Mouse (Mus musculus) lung, postnatal 0 days (tissue): ENCODE results near the gene Dscaml1. TPM values are rescaled to one million over a fixed set of nuclear protein-coding genes. Genes with fewer than 3 reads are reported as not detected.

ENCODE experiments used
- ATAC-seq: fragments of 200-750 bp; cut with Nextera tagmentation; 2 replicates; pipeline ENCODE4 v1.8.0; 2017; ENCODE audit warnings: moderate library complexity
- DNase-seq: peaks from one replicate; pipeline ENCODE4 v3.0.0-alpha.2; 2016; ENCODE audit warnings: low spot score
- H3K27ac ChIP-seq: fragments of 300-500 bp; sonication (generic); 2 replicates; pipeline ENCODE4 v1.5.1; 2014; ENCODE audit warnings: antibody characterized with exemption, mild to moderate bottlenecking, low read length, mixed read lengths
- H3K27me3 ChIP-seq: fragments of 300-500 bp; sonication (generic); replicated peaks from 2 replicates; pipeline ENCODE4 v1.6.1; 2014; ENCODE audit warnings: low read length, mixed read lengths; ENCODE audit not compliant: insufficient read depth
- H3K36me3 ChIP-seq: fragments of 300-500 bp; sonication (generic); 2 replicates; pipeline ENCODE4 v1.6.1; 2014; ENCODE audit warnings: low read length, mixed read lengths; ENCODE audit not compliant: insufficient read depth
- H3K4me1 ChIP-seq: fragments of 300-500 bp; sonication (generic); 2 replicates; pipeline ENCODE4 v1.6.1; 2014; ENCODE audit warnings: antibody characterized with exemption, low read depth, low read length, mixed read lengths; ENCODE audit not compliant: insufficient read depth
- H3K4me2 ChIP-seq: fragments of 300-500 bp; sonication (generic); replicated peaks from 2 replicates; pipeline ENCODE4 v1.6.1; 2014; ENCODE audit warnings: low read depth, mild to moderate bottlenecking, low read length, moderate library complexity, mixed read lengths
- H3K4me3 ChIP-seq: fragments of 300-500 bp; sonication (generic); 2 replicates; pipeline ENCODE4 v1.5.1; 2014; ENCODE audit warnings: low read depth, low read length
- H3K9ac ChIP-seq: fragments of 300-500 bp; sonication (generic); replicated peaks from 2 replicates; pipeline ENCODE4 v1.6.1; 2014; ENCODE audit warnings: low read depth, mild to moderate bottlenecking
- H3K9me3 ChIP-seq: fragments of 300-500 bp; sonication (generic); 2 replicates; pipeline ENCODE4 v1.6.1; 2016; ENCODE audit warnings: low read length, mixed read lengths
- CTCF ChIP-seq: IDR thresholded peaks from 2 replicates; pipeline ENCODE4 v1.5.1; 2016; ENCODE audit warnings: antibody characterized with exemption, mild to moderate bottlenecking
- EP300 ChIP-seq: IDR thresholded peaks from 2 replicates; pipeline ENCODE4 v1.6.1; 2016; ENCODE audit warnings: antibody characterized with exemption, mild to moderate bottlenecking, control low read depth
- WGBS: fragments of 180-500 bp; shearing (Covaris S2); extraction: QIAGEN DNeasy Blood & Tissue Kit; methylation state at CpG from one replicate; pipeline ENCODE4 v1.1.7; 2014; 5-methylcytosine and 5-hydroxymethylcytosine counted together
- polyA plus RNA-seq: library from polyadenylated mRNA; unstranded; fragments of >200 nt; fragmentation: Nextera tagmentation; extraction: Ambion mirVana; gene quantifications from 2 replicates; pipeline ENCODE4 v1.2.1, GENCODE M21; 2015

Dscaml1 gene
- polyA plus RNA-seq, 1 experiment from 2014 or later, result 0.16 TPM

GRCm38 (mm10) chr9:45608097-45609031 lies 181.9 kb downstream of the Dscaml1 start:
- no peak for ATAC-seq
- Histone ChIP-seq H3K36me3 (no peaks in the 10 kb centered on the region), H3K4me1 (no peaks in the 10 kb centered on the region), H3K9ac (no peak overlapping the region), H3K4me2 (no peak overlapping the region), H3K9me3 (no peaks in the 10 kb centered on the region), H3K27ac (no peak overlapping the region), H3K4me3 (no peak overlapping the region), H3K27me3 (no peaks in the 10 kb centered on the region)
- no peak for DNase-seq
- WGBS, result 36% methylated on average over 13 of the region's 13 CpGs
- TF ChIP-seq CTCF, result no peak
- TF ChIP-seq EP300, result no peak

DNA sequence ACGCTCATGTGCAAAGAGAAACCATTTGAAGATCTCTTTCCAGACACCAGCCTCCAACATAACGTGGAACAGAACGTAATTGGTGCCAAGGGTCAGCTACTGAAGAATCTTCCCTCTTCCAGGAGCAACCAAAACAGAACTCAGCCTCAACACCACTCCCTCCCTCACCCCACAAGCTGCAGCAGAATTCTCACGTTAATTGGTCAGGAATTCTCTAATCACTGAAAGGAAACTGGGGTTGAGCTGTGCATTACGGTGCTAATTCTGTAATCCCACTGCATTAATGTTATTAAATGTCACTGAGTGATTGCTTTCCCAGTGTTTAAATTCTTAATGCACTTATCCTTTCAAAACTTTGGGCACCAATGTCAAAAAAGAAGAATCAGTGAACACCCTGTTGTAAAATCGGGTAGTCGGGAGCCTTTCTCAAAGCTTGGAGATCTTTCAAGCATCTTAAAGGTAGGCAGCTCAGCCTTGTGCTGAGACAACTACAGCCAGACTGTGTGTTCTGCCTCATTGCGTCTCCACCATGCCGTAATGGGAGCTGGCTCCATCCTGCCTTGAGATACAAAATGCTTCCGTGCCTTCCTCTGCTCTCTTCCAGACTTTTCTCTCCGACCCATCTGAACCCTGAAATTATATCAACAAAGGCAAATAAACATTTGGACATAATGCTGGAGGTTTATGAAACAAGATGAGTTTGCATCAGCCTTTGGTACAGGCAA lies 184.1 kb downstream of the Dscaml1 start:
- Histone ChIP-seq H3K4me3 (no peak overlapping the region), H3K36me3 (no peaks in the 10 kb centered on the region), H3K27me3 (no peaks in the 10 kb centered on the region), H3K27ac (no peak overlapping the region), H3K4me1 (no peaks in the 10 kb centered on the region), H3K4me2 (no peak overlapping the region), H3K9ac (no peak overlapping the region), H3K9me3 (no peaks in the 10 kb centered on the region)
- 57% methylated on average over 11 of the region's 11 CpGs for WGBS
- no peak for DNase-seq
- TF ChIP-seq EP300 (no peak), CTCF (no peak)
- no peak for ATAC-seq

GRCm38 (mm10) chr9:45614616-45615015 lies 188.2 kb downstream of the Dscaml1 start:
- H3K4me2 ChIP-seq, result no peak overlapping the region
- H3K9ac ChIP-seq, result no peak overlapping the region
- WGBS, result 79% methylated on average over 1 of the region's 1 CpGs
- no peaks in the 10 kb centered on the region for H3K4me1 ChIP-seq
- TF ChIP-seq CTCF, result no peak
- H3K27me3 ChIP-seq, result no peaks in the 10 kb centered on the region
- no peak overlapping the region for H3K4me3 ChIP-seq
- H3K27ac ChIP-seq, result no peak overlapping the region
- DNase-seq, result no peak
- H3K9me3 ChIP-seq, result no peaks in the 10 kb centered on the region
- no peak for ATAC-seq
- H3K36me3 ChIP-seq, result no peaks in the 10 kb centered on the region

DNA sequence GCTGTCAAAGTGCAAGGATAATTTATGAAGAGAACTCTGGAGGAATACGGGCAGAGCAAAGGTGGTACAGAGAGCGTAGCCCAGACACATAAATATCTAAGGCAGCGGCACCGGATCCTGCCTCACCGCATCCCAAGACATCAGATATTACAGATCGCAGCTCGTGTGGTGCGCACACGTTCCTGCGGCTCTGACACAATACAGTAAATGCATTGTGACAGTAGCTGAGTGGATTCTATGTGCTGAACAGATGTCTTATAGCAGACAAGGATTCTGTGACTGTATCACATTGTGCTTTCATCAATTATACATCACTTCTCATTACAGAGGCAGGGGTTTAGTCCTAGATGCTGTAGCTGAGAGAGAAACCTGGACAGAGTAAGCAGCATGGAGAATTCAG lies 191.5 kb downstream of the Dscaml1 start:
- H3K36me3 ChIP-seq, result no peaks in the 10 kb centered on the region
- H3K4me3 ChIP-seq, result no peak overlapping the region
- no peak for TF ChIP-seq CTCF
- TF ChIP-seq EP300, result no peak
- H3K4me1 ChIP-seq, result no peaks in the 10 kb centered on the region
- no peak for DNase-seq
- H3K4me2 ChIP-seq, result no peak overlapping the region
- no peak overlapping the region for H3K9ac ChIP-seq
- no peaks in the 10 kb centered on the region for H3K27me3 ChIP-seq
- WGBS, result 79% methylated on average over 10 of the region's 10 CpGs
- no peak overlapping the region for H3K27ac ChIP-seq
- no peak for ATAC-seq
- no peaks in the 10 kb centered on the region for H3K9me3 ChIP-seq

GRCm38 (mm10) chr9:45618443-45618842 lies 192.0 kb downstream of the Dscaml1 start:
- H3K9ac ChIP-seq, result no peak overlapping the region
- H3K27me3 ChIP-seq, result no peaks in the 10 kb centered on the region
- DNase-seq (no peak), ATAC-seq (no peak)
- H3K4me3 ChIP-seq, result no peak overlapping the region
- no peaks in the 10 kb centered on the region for H3K9me3 ChIP-seq
- no peak overlapping the region for H3K27ac ChIP-seq
- no peaks in the 10 kb centered on the region for H3K4me1 ChIP-seq
- no peak overlapping the region for H3K4me2 ChIP-seq
- WGBS, result 83% methylated on average over 7 of the region's 7 CpGs
- H3K36me3 ChIP-seq, result no peaks in the 10 kb centered on the region
- TF ChIP-seq CTCF (no peak), EP300 (no peak)

DNA sequence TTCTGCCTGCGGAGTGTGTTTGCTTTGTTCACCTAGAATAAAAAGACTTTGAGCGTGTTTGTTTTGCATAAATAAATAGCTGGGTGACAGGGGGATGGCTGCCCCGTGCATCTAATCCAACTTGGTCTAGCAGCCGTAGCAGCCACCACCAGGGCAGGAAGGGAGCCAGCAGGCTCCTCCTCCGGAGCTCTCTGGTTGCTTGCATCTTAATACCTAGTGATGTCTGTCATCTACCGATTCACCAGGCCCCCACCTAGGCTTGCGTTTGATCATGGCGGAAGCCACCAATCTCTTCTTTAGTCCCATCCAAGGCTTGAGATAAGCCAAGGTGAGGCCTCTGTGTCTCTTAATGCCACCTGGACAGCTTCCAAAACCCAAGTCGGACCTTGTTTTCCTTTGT lies 193.6 kb downstream of the Dscaml1 start:
- DNase-seq, result no peak
- Histone ChIP-seq H3K4me3 (no peak overlapping the region), H3K4me1 (no peaks in the 10 kb centered on the region), H3K9me3 (no peaks in the 10 kb centered on the region), H3K27ac (no peak overlapping the region), H3K36me3 (no peaks in the 10 kb centered on the region), H3K4me2 (no peak overlapping the region), H3K9ac (no peak overlapping the region), H3K27me3 (no peaks in the 10 kb centered on the region)
- TF ChIP-seq CTCF (no peak), EP300 (no peak)
- 45% methylated on average over 9 of the region's 9 CpGs for WGBS
- ATAC-seq, result no peak
